Mouse (Mus musculus): ENCODE data around the gene Gm17651. TPM values are rescaled to one million over a fixed set of nuclear protein-coding genes. Genes with fewer than 3 reads are reported as not detected.

Gene Gm17651
- polyA plus RNA-seq, 1 experiment from 2014 or later: not detected

DNA sequence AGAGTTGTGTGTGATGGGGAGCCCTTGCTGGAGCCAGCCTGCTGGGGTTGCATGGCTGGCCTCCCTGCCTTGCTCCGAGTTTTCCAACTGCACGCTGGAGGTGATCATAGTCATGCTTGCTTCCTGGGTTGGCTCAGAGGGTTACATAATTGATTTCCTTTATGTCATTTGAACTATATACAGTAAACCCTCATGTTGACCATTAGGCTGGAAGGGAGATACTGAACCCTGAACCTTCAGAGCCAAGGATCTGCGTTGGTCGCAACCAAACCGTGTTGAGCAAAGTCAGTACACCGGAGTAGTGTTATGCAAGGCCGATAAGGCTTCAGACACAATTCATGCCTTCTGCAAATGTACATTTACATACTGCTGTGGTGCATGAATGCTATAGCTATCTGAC is 46.6 kb downstream of the Gm17651 start:
- WGBS: 72% methylated on average over 7 of the region's 7 CpGs
- Histone ChIP-seq H3K27ac (no peak overlapping the region), H3K4me3 (replicated peaks) (0 out of 2 replicates have a peak overlapping the region, but pooled peaks have one; percentile 42), H3K4me2 (peak overlapping the region; percentile 65), H3K27me3 (no peaks in the 10 kb centered on the region), H3K36me3 (no peaks in the 10 kb centered on the region), H3K9me3 (no peaks in the 10 kb centered on the region), H3K9ac (replicated peaks) (no peak overlapping the region), H3K4me1 (replicated peaks) (peaks cover 10% of the 10 kb centered on the region)
- ATAC-seq (ENCODE audit: insufficient number of reproducible peaks, insufficient read depth, low FRiP score, low TSS enrichment, low read depth): no peak

DNA sequence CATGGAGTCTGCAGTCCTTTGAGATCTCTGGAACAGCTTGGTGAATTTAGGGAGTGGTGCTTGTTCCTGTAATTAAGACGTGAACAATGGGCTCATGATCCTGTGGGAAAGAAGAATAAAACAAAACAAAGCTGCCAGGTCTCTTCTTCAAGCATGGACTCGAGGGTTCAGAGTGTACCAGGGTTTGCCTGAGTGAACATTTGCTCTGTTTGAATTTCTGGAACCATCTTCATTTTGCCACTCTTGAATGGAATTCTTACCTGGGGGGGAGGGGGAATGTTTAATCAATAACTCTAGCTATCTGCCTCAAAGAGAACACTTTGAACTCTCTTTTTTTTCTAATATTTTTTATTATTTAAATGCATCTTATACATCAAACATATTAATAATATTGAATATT is 49.9 kb downstream of the Gm17651 start:
- no peak for ATAC-seq (ENCODE audit: insufficient number of reproducible peaks, insufficient read depth, low FRiP score, low TSS enrichment, low read depth)
- Histone ChIP-seq H3K36me3 (no peaks in the 10 kb centered on the region), H3K9ac (replicated peaks) (no peak overlapping the region), H3K27me3 (no peaks in the 10 kb centered on the region), H3K27ac (no peak overlapping the region), H3K4me3 (replicated peaks) (no peak overlapping the region), H3K4me1 (replicated peaks) (peaks cover 10% of the 10 kb centered on the region), H3K9me3 (no peaks in the 10 kb centered on the region), H3K4me2 (no peak overlapping the region)
- WGBS: 59% methylated on average over 2 of the region's 2 CpGs

Small RNA genes within 50 kb of the gene (microRNA-seq; reads per million reads assigned to microRNA genes)
- gene Mir7225: not detected

Other genes with a start within 250 kb of the Gm17651 start
- 21.3 and 22.0 TPM in 2 replicates for gene Chd1l, start 64.5 kb downstream of the Gm17651 start, polyA plus RNA-seq (2016; fragmentation: Nextera tagmentation; extraction: Ambion mirVana)
- 1.4 TPM in 2 replicates for gene Fmo5, start 45.9 kb downstream of the Gm17651 start, polyA plus RNA-seq (2016; fragmentation: Nextera tagmentation; extraction: Ambion mirVana)
- gene Prkab2, start 16.5 kb downstream of the Gm17651 start, polyA plus RNA-seq (2016; fragmentation: Nextera tagmentation; extraction: Ambion mirVana): 6.2 and 7.1 TPM in 2 replicates
- 31.9 and 35.8 TPM in 2 replicates for gene Pde4dip, start 214.0 kb upstream of the Gm17651 start, polyA plus RNA-seq (2016; fragmentation: Nextera tagmentation; extraction: Ambion mirVana)
- gene Sec22b, start 226.5 kb upstream of the Gm17651 start, polyA plus RNA-seq (2016; fragmentation: Nextera tagmentation; extraction: Ambion mirVana): 122 and 130 TPM in 2 replicates